Mouse (Mus musculus) thymus, adult 2 months (tissue): ENCODE data around the gene Lrch1.

Experiments used
- CTCF ChIP-seq: fragments of 200-500 bp; IDR thresholded peaks from 2 replicates; pipeline ENCODE4 v1.5.1; 2012; ENCODE audit warnings: mild to moderate bottlenecking, control low read depth, low read length, moderate library complexity, borderline replicate concordance; ENCODE audit not compliant: control insufficient read depth, poor library complexity, insufficient read depth; ENCODE audit errors: extremely low read depth
- POLR2A ChIP-seq: fragments of 200-500 bp; IDR thresholded peaks from 2 replicates; pipeline ENCODE4 v1.6.1; 2012; ENCODE audit warnings: mild to moderate bottlenecking, low read length, control low read depth, moderate library complexity; ENCODE audit not compliant: control insufficient read depth, poor library complexity, insufficient read depth; ENCODE audit errors: extremely low read depth

- TF ChIP-seq CTCF = no peak
- no peak for TF ChIP-seq POLR2A
Observed at GRCm38 (mm10) chr14:74735471-74735870, 212.2 kb downstream of the Lrch1 start.
